Mouse (Mus musculus): ENCODE measurements around the gene Prrg1. TPM values are rescaled to one million over a fixed set of nuclear protein-coding genes. Genes with fewer than 3 reads are reported as not detected.
"Not testable (repeated sequence)": the region's sequence is repeated elsewhere in the genome, so short reads cannot be mapped to it uniquely, and the experiment has no call there.

Prrg1 gene
- total RNA-seq (2021), result 10 to 100 TPM; 15.0 to 16.0 TPM
- long read RNA-seq, experiment 1, partial matches to known transcripts, result 1 of 8 reads
- long read RNA-seq, experiment 1, other reads (novel, unspliced or antisense), result 5 of 8 reads
- long read RNA-seq, experiment 2, partial matches to known transcripts, result 0 of 5 reads
- long read RNA-seq, experiment 2, other reads (novel, unspliced or antisense), result 2 of 5 reads

DNA sequence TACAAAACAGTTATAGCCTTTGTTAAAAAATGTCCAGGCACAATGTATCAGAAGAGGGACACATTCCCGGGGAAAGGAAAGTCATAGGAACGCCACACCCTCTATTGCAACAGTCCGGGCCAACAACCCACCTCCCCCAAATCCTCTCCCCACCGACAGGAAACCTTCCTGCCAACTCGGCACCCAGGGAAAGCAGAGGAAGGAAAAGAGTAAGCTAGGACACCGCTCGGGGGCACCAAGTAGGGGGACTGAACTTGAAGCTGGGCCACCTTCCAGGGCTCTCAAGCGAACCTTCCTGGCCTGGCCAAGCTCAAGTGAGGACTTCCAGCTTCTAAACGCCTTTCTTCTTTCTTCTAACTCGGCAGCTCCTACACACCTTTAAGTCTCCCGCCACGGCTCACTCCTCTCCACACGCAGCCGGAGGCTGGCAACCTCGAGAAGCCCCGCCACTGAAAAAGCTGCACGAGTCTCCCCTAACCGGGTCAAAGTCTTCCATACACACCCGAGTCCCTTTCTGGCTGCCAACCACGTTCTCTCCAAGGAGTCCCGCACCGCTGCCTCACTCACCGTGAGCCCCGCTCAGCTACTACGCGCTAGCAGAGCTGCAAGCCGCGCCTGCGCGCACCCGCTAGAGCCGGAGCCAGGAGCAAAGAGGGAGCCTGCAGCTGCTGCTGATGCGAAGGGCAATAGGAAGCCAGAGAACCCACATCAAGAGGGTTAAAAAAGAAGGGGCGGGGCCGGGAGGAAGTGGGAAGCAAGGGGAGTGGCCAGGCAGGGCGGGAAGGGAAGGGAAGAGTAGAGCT, at the start of gene Prrg1:
Gene Prrg1, minus strand, starts transcription at position 695 of the 803 bp plus-strand sequence.
- peak; percentile 72 for DNase-seq

DNA sequence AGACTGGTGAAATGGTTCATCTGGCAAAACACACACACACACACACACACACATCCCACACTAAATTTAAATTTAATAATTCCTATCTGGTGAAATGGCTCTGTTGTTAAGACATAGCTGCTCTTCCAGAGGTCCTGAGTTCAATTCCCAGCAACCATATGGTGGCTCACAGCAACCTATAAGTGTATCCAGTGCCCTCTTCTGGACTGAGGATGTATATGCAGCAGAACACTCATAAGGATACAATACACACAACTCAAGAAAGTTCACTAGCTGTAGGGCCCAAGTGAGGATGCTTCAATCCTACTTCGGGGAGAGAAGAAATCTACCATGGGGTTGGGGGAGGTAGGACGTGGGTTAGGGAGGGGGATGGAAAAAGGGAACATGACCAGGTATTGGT, 22.1 kb upstream of the Prrg1 start:
- DNase-seq, result no peak

DNA sequence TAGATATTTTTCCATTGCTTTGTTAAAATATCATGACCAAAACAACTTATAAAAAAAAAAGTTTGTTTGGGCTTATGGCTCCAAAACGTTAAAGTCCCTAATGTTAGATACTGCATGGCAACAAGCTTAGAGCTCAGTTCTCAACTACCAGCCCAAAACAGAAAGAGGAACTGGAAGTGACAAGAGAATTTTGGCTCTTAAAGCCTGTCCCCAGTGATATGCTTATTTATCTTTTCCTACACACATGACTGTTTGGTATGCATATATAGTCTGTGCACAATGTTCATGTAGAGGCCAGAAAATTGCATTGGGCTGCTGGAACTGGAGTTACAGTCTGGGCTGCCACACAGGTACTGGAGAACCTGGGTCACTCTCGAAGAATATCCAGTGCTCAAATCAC, 9.4 kb upstream of the Prrg1 start:
- DNase-seq, result no peak

DNA sequence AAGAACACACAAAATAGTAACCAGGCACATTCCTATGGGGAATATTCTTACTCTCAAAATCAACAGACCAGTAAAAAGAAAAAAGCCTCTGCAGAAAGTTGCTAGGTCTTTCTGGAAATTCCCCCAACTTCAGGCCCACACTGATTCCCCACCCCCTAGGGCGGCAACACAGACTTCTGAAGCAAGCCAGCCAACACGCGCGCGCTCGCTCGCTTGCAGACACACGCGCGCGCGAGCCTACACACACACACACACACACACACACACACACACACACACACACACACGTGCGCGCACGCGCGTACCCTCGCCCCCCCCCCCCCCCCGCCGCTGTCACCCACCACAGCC, 868 bp downstream of the Prrg1 start:
- peak; percentile 56 for DNase-seq

DNA sequence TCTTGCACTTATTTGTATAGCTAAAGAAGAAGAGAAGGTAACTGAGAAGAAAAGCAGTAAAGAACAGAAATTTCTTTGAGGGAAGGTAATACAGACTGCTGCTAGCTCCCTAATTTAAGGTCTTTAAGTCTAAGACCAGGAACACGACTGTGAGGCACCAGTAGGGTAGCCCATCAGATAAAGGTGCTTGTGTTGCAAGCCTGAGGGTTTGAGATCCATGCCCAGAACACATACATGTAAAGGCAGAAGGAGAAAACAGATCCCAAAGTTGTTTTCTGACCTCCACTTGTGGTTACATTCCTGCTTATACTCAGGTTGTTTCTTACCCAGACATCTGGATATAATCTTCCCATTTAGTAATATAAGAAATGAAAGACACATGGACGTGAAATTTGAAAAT, 20.2 kb downstream of the Prrg1 start:
- DNase-seq, result no peak

DNA sequence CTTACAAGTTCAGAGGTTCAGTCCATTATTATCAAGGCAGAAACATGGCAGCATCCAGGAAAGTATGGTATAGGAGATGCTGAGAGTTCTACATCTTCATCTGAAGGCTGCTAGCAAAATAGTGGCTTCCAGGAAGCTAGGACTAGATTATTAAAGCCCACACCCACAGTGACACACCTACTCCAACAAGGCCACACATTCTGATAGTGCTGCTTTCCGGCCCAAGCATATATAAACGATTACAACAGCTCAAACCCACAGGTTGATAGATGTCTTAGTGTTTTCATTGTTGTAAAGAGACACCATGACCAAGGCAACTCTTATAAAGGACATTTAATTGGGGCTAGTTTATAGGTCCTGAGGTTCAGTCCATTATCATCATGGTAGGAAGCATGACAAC, 30.3 kb downstream of the Prrg1 start:
- DNase-seq, result no peak

DNA sequence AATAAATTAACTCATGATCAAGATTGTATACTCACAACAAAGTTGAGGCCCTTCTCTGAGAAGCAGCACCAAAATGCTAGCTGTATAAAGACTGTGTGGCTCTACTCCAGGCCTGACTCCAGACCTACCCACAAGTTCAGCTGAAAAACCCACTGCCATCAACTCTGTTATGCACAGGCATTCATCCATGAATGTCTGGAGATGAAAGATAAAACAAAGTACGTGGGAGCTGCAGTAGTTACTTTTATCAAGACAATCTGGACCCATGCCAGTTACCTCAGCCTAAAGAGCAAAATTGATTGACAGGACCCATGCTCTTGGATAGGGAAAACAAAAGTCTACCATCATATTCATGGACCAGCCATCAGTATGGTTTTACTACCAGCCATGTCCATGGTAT, 31.0 kb downstream of the Prrg1 start:
- no peak for DNase-seq

DNA sequence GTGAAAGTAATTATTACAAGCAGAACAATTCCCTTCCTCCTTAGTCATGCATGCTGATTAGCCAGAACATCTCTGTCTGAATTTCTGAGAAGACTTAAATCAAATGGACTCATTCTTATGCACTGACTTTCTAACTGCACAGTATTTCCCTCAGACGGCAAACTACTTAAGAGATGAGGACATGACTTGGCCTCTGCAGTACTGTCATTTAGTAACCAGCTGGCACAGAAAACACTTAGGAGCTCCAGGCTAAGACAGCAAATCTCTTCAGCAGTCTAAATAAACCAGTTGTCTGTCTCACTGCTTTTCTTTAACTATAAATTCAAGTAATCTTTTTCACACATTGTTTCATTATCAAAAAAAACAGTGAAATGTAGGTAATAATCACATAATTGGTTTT, 36.0 kb downstream of the Prrg1 start:
- no peak for DNase-seq

DNA sequence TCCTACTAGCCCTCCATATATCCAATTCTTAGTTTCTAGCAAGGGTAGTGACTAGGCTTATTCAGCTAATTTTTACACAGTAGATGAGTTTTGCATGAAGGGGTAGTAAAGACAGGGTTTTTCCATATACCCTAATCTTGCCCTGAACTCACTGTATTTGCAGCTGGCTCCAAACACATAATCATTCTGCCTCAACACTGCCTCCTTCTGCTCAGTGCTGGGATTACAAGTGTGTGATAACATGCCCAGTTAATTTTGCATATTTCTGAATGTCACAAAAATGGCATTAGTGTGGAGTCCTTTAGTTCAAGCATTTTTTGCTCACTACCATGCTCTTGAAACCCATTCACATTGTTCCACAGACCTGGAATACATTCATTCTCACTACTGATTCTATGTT, 44.0 kb downstream of the Prrg1 start:
- no peak for DNase-seq

DNA sequence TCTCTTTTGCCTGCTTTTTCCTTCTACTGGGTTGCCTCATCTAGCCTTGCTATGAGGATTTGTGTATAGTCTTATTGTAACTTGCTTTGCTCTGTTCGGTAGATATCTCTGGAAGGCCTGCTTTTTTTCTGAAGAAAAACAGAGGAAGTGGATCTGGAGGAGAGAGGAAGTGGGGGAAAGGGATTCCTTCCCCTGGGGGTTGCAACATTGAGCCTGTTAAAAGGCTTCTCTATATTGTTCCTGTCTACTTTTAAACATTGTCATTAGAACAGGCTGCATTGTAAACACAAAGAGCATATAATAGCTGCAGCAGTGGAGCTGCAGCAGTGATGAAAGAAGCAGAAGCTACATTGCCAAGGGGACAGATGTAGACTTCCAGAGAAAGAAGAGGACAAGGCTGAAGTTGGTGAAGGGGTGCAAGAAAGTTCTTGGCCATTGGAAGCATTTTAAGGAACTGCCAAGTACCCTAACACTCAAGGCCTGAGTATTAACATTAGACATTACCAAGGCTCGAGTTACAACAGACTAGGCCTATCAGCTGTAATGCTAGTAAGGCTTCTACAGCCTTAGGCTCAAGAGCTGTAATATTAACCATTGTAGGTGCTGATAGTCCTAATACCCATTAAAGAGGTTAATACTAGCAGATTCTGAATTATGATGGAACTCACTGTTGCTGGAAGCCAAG, 44.9 kb downstream of the Prrg1 start:
- no peak for DNase-seq

DNA sequence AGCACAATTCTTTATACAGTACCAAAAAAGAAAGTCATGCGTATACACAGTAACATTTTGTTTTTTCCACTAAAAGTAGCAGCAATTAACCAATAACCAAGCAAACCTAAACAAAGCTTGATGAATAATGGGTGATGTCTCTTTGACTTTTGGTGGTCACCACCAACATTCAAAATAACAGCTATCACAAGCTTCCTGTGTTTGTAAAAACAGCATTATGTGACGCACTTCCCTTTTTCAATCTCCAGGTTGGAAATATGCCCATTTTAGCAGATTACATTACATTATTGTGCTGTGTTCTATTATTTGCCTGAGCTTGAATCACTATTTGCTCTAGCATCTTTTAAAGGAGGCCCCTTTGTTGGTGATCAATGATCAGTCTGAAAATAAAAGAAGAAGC, 65.4 kb downstream of the Prrg1 start:
- no peak for DNase-seq

DNA sequence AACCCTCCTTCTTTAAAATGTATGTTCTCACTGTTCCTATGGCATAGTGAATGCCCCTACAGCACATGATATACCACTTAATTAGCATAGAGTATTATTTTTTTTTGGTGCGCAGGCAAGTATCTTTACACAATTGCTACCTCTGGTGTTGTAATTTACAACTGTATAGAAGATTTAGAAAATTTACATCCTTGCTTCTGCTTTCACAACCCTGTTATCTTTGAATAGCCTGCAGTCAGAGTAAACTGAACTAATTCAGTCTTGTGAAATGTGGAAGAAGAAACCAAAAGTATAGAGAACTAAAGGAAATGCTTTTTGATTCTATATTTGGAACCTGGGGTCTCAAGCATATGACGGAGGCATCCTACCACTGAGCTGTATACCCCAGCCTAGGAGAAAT, 100.7 kb downstream of the Prrg1 start:
- no peak for DNase-seq

DNA sequence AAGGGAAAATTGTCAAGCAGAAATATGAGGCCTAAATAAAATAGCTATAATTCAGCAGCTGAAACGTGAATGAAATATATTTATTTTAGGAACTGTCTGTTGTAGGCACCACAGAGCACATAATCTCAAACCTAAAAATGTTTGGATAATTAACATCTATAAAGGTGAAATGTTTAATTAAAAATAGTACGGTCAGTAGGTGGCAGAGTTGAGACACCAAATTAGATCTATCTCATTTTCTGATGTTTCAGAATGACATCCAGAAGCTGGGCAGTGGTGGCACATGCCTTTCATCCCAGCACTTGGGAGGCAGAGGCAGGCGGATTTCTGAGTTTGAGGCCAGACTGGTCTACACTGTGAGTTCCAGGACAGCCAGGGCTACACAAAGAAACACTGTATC, 104.0 kb downstream of the Prrg1 start:
- DNase-seq, result no peak

DNA sequence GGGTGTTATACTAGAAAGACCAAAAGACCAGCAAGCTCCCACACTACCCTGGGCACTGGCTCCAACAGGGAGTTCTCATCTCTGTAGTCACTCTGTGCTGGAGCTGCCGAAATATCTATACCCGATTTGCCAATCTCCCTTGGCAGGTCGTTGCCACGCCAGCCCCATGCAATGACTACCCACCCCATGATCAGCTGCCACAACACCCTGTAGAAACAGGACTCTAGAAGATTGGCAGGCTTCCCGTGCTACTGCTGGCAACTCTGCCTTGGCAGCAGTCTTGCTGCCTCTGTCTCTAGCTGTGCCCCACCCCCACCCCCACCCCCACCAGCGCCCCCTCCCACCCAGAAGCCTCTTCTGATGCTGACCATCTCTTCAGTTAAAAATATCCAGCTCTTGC, 149.3 kb downstream of the Prrg1 start:
- DNase-seq, result no peak

DNA sequence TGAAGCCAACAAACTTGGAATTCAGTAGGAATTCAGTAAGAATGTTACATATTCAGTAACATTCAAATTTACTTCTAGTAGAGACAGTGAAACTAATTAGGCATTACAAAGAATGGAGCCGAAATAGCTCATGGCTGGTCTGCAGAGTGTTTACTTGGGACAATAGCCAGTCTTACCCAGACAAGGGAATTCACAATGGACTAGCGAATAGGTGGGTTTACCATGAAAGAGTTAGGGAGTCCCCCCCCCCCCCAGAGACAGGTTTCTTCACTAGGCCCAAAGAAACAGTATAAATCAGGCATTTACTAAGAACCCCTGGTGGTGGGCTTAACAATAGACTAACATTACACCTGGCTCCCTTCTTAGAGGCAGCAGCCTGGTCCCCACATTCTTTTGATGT, 180.3 kb downstream of the Prrg1 start:
- DNase-seq, result not testable (repeated sequence)

Other genes starting within 250 kb of the Prrg1 start
- gene 4930480E11Rik, start 214.3 kb downstream of the Prrg1 start, total RNA-seq (2021), result not detected
- not detected for gene Fam47c, start 153.9 kb upstream of the Prrg1 start, total RNA-seq (2021)

All from gastrocnemius, postnatal 10 days (tissue).